Mouse (Mus musculus) limb, embryonic 11.5 days (tissue): ENCODE measurements around the gene Slbp. TPM values are rescaled to one million over a fixed set of nuclear protein-coding genes. Genes with fewer than 3 reads are reported as not detected.

Experiments
- ATAC-seq: fragments of 200-750 bp; cut with Nextera tagmentation; 2 replicates; pipeline ENCODE4 v1.8.0; 2017; ENCODE audit warnings: low read depth; ENCODE audit not compliant: insufficient number of reproducible peaks, low FRiP score, low TSS enrichment
- DNase-seq: peaks from one replicate; pipeline ENCODE4 v3.0.0-alpha.2; 2015; ENCODE audit warnings: low spot score
- H3K27ac ChIP-seq: fragments of 300-500 bp; sonication (generic); replicated peaks from 2 replicates; pipeline ENCODE4 v1.5.1; 2014; ENCODE audit warnings: low read depth, mild to moderate bottlenecking, low read length
- H3K27me3 ChIP-seq: fragments of 300-500 bp; sonication (generic); 2 replicates; pipeline ENCODE4 v1.6.1; 2014; ENCODE audit warnings: mild to moderate bottlenecking, low read length, mixed read lengths; ENCODE audit not compliant: control insufficient read depth, insufficient read depth
- H3K36me3 ChIP-seq: fragments of 300-500 bp; sonication (generic); 2 replicates; pipeline ENCODE4 v1.6.1; 2014; ENCODE audit warnings: mild to moderate bottlenecking, low read length, moderate library complexity, mixed read lengths; ENCODE audit not compliant: control insufficient read depth, insufficient read depth
- H3K4me1 ChIP-seq: fragments of 300-500 bp; sonication (generic); 2 replicates; pipeline ENCODE4 v1.6.1; 2014; ENCODE audit warnings: low read length, mixed read lengths; ENCODE audit not compliant: control insufficient read depth, insufficient read depth
- H3K4me2 ChIP-seq: fragments of 300-500 bp; sonication (generic); 2 replicates; pipeline ENCODE4 v1.6.1; 2014; ENCODE audit warnings: low read depth, mild to moderate bottlenecking, moderate library complexity; ENCODE audit not compliant: severe bottlenecking
- H3K4me3 ChIP-seq: fragments of 300-500 bp; sonication (generic); 2 replicates; pipeline ENCODE4 v1.5.1; 2014; ENCODE audit warnings: low read depth, low read length
- H3K9ac ChIP-seq: fragments of 300-500 bp; sonication (generic); 2 replicates; pipeline ENCODE4 v1.6.1; 2014; ENCODE audit warnings: mild to moderate bottlenecking, low read length
- H3K9me3 ChIP-seq: fragments of 300-500 bp; sonication (generic); 2 replicates; pipeline ENCODE4 v1.6.1; 2016; ENCODE audit warnings: low read length; ENCODE audit not compliant: control insufficient read depth
- WGBS: fragments of 180-500 bp; shearing (Covaris S2); extraction: QIAGEN DNeasy Blood & Tissue Kit; methylation state at CpG from one replicate; pipeline ENCODE4 v1.1.7; 2014; 5-methylcytosine and 5-hydroxymethylcytosine counted together
- polyA plus RNA-seq: library from polyadenylated mRNA; unstranded; fragments of >200 nt; fragmentation: Nextera tagmentation; extraction: Ambion mirVana; gene quantifications from 2 replicates; pipeline ENCODE4 v1.2.1, GENCODE M21; 2014

Gene Slbp
- polyA plus RNA-seq, 1 experiment from 2014 or later: 336 TPM

DNA sequence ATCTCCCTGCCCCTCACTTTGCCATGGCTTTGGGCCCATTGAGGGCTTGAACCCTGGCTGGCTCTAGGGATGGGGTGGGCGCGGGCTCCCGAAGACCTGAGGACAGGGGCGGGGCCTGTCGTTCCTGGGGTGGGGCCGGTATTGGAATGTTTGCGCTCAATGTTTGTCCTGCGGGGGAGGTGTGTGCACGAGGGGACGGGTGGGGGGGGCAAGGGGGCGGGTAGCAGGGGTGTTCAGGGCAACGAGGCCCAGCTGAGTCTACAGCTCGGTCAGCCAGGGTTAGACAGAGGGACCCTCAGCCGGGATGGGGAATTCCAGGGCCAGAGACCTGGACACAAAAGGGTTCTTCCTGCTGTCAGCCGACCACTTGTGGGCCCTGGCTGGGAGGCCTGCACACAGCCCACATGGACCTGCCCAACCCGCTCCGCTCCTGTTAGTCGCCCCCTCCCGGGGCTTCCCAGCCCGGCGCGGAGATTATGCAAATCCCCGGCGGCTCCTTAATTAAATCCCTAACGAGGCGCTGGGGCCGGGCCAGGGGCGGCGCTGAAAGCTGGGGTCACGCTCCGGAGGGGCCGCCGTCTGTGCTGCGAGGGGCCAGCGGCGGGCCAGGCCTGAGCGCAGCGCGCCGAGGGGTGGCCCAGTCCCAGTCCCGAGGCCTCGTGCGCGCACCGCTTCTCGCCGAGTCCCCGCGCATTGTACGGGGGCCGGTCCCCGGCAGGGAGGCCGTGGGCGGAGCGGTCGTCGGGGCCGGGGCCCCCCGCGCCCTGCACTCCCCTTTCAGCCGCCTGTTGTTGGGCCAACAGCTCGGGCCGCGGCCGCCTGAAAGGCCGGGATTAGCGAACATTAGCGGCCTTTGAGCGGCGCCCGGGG, 42.7 kb upstream of the Slbp start:
- no peaks in the 10 kb centered on the region for H3K36me3 ChIP-seq
- peak overlapping the region; percentile 71 for H3K9ac ChIP-seq
- 2% methylated on average over 71 of the region's 71 CpGs for WGBS
- ATAC-seq (0 out of 2 replicates have a peak, but pooled peaks have one; percentile 18), DNase-seq (peak; percentile 74)
- H3K4me2 ChIP-seq: peak overlapping the region; percentile 88
- H3K27ac ChIP-seq: peak overlapping the region; percentile 79
- H3K9me3 ChIP-seq: no peaks in the 10 kb centered on the region
- H3K4me3 ChIP-seq: peak overlapping the region; percentile 34
- peaks cover 60% of the 10 kb centered on the region for H3K4me1 ChIP-seq
- peaks cover 10% of the 10 kb centered on the region for H3K27me3 ChIP-seq

DNA sequence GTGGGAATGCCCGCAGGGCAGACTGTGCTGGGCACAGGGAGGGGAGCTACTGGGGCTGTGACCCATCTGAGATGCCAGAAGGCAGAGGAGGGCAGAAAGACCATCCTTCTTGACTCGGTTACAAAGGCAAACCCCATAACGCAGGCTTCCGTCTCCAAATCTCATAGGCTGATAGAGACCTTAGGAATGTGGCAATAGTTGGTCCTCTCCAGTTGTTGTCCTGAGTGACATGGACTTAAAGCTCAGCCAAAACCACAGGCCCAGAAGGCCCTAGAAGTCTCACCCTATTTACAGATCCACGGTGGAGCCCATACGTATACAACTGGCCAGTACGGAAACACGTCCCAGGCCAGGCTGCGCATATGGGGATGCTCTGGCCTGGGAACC, 42.1 kb upstream of the Slbp start:
- 64% methylated on average over 9 of the region's 9 CpGs for WGBS
- Histone ChIP-seq H3K4me1 (peaks cover 61% of the 10 kb centered on the region), H3K27me3 (peaks cover 10% of the 10 kb centered on the region), H3K27ac (no peak overlapping the region), H3K4me3 (no peak overlapping the region), H3K9ac (no peak overlapping the region), H3K9me3 (no peaks in the 10 kb centered on the region), H3K4me2 (peak overlapping the region; percentile 14; the same call in 1 of the 2 replicates), H3K36me3 (no peaks in the 10 kb centered on the region)
- DNase-seq (no peak), ATAC-seq (no peak)

DNA sequence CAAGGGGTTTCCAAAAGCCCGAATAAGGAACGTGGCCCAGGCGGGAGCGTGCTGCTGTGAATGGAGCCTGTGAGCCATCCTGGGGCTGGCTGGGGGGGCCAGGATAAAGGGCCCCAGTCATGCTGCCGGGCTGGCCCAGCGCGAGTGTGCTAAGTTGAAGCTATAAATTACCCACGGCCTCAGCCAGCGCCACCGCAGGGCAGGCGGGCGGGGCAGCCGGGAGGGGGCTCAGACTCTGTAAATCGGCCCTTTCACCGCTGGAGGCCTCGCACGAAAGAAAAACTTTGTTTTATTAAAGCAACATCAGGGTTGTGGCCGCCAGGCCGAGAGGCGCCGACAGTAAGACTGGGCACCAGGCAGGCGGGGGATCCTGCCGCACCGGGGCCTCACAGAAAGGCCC, 40.0 kb upstream of the Slbp start:
- DNase-seq: peak; percentile 86
- peaks cover 54% of the 10 kb centered on the region for H3K4me1 ChIP-seq
- H3K36me3 ChIP-seq: no peaks in the 10 kb centered on the region
- H3K9ac ChIP-seq: peak overlapping the region; percentile 51
- H3K27ac ChIP-seq: peak overlapping the region; percentile 93
- peak; percentile 81 for ATAC-seq
- no peaks in the 10 kb centered on the region for H3K9me3 ChIP-seq
- H3K4me2 ChIP-seq: peak overlapping the region; percentile 34
- WGBS: 2% methylated on average over 24 of the region's 24 CpGs
- H3K27me3 ChIP-seq: peaks cover 10% of the 10 kb centered on the region
- 0 out of 2 replicates have a peak overlapping the region, but pooled peaks have one; percentile 5 for H3K4me3 ChIP-seq

DNA sequence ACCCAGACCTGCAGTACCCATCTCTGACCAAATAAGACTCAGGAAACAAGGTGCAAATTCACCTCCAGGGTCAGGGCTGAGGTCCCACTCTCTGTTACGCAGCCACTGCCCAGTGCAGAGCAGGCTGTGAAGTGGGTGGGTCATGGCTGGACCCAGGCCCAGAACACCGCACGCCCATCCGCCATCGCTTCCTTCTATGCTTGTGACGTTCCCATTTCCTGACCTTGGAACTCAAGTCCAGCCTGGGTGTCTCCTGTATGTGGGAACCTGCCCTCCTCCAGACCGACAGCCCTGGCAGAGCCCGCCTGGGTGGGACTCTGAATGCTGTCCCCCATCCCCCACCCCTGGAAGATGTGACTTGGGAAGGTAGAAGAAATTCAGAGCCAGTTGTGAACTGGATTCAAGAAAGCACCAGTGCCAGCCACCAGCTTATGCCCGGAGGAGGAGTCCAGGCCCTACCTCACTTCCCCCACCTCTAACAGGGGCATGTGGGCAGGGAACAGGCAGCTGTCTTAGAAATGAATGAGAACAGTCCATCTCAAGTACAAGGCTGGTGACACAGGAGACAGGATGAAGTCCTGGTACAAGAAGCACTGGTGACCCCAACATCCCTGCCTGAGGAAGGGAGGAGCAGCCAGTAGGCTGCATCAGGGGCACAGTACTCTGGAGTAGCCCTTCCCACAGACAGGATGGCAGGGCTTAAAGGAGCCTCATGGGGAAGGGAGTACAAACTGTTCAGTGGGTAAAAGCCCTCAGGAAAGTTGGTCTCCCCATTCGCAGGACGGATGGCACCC, 37.7 kb upstream of the Slbp start:
- H3K4me2 ChIP-seq: no peak overlapping the region
- H3K4me3 ChIP-seq: no peak overlapping the region
- H3K9me3 ChIP-seq: no peaks in the 10 kb centered on the region
- H3K9ac ChIP-seq: no peak overlapping the region
- H3K27ac ChIP-seq: no peak overlapping the region
- H3K36me3 ChIP-seq: no peaks in the 10 kb centered on the region
- peaks cover 3% of the 10 kb centered on the region for H3K27me3 ChIP-seq
- DNase-seq (no peak), ATAC-seq (no peak)
- peaks cover 36% of the 10 kb centered on the region for H3K4me1 ChIP-seq
- 77% methylated on average over 11 of the region's 11 CpGs for WGBS

DNA sequence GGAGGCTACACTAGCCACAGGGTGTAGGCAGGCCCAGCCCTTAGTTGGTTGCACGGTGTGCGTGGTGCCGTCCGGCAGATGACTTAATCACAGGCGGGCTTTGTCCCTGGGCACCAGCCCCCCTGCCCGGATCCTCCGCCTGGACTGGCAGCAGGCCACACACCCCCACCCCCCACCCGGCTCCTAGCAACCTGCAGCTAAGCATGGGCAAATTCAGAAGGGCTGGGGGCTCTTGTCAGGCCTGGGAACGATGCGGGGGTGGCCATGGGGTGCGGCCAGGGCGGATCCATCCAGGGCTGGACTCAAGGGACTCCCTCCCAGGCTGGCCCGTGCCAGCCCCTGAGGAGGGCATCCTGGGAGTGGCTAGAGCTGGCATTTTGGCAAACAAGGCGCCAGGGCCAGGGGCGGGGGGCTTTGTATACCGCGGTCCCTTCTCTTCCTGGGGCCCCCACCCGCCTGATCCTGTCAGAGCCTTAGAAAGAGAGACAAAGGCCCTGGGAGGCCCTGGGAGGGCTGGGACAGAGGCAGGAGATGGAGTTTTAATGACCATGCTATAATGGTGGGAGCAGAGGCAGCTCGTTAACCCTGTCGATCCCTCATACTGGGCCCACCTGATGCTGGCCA, 37.0 kb upstream of the Slbp start:
- peaks cover 33% of the 10 kb centered on the region for H3K4me1 ChIP-seq
- no peaks in the 10 kb centered on the region for H3K36me3 ChIP-seq
- H3K27ac ChIP-seq: no peak overlapping the region
- no peaks in the 10 kb centered on the region for H3K9me3 ChIP-seq
- DNase-seq (no peak), ATAC-seq (no peak)
- H3K9ac ChIP-seq: peak overlapping the region; percentile 40
- H3K4me2 ChIP-seq: no peak overlapping the region
- no peak overlapping the region for H3K4me3 ChIP-seq
- WGBS: 57% methylated on average over 20 of the region's 20 CpGs
- H3K27me3 ChIP-seq: peaks cover 3% of the 10 kb centered on the region

DNA sequence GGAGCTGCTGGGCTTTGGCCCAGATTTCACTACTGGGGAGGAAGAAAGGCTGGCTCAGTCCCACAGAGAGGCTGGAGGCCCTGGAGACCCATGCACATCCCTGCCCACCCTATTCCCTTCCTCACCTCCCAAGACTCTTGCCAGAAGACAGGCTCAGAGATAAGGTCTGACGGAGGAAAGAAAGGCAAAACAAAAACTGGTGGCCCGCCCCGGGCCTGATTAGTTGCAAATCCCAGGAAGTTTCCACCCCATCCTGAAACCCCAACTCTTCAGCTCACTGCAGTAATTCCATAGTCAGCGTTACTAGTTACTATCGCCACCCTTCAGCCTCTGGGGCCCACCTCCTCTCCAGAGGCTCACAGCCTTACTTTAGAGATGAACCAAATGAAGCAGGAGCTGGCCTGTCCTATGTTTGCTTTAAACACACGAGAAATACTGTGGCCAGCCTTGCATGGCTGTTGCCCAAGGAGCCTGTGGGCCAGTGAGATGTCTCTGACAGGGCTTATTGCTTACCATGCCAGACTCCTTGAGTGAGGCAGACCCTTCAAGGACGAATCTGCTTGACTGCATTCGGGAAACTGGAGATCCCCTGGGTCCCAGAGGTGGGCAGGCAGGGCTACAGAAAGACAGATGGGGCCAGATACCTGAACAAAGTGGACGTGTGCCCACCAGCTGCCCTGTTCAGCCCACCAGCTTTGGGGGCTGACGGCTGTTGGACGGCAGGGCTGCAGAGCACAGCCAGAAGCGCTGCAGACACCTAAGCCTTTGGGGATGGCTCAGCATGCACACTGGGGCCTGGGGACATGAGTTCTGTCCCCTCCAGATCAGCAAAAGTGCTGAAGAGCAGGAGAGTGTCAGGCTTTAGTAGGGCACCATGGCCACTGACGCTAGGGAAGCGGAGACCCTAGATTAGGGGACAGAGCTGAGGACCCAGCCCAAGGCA, 36.2 kb upstream of the Slbp start:
- no peak overlapping the region for H3K4me2 ChIP-seq
- no peak overlapping the region for H3K4me3 ChIP-seq
- DNase-seq (no peak), ATAC-seq (no peak)
- no peaks in the 10 kb centered on the region for H3K36me3 ChIP-seq
- WGBS: 73% methylated on average over 14 of the region's 14 CpGs
- no peaks in the 10 kb centered on the region for H3K9me3 ChIP-seq
- H3K4me1 ChIP-seq: peaks cover 30% of the 10 kb centered on the region
- no peaks in the 10 kb centered on the region for H3K27me3 ChIP-seq
- no peak overlapping the region for H3K27ac ChIP-seq
- peak overlapping the region; percentile 32; the same call in 1 of the 2 replicates for H3K9ac ChIP-seq

DNA sequence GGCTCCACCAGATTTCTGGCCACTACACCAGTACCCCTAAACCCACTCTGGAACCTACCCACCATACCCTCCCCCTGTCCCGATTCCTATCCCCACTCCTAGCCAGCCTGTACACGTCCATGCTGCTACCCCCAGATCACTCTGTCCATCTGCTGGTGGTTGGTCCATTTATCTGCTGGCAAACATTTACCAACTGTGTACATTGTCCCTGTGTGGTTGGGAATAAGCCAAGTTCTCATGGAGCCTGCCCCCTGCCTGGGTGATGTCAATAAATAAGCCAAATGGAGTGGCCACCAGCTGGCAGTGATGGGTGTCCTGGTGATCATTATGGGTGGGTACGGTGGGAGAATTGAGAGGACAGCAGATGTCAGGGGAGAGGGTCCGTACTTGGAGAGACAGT, 34.8 kb upstream of the Slbp start:
- Histone ChIP-seq H3K9me3 (no peaks in the 10 kb centered on the region), H3K9ac (no peak overlapping the region), H3K27me3 (no peaks in the 10 kb centered on the region), H3K27ac (no peak overlapping the region), H3K4me3 (no peak overlapping the region), H3K36me3 (no peaks in the 10 kb centered on the region), H3K4me1 (peaks cover 18% of the 10 kb centered on the region), H3K4me2 (no peak overlapping the region)
- ATAC-seq (no peak), DNase-seq (no peak)
- WGBS: 88% methylated on average over 4 of the region's 4 CpGs
